Mouse (Mus musculus) hindbrain, embryonic 11.5 days (tissue): ENCODE measurements around the gene Ntrk1. TPM values are rescaled to one million over a fixed set of nuclear protein-coding genes. Genes with fewer than 3 reads are reported as not detected.

Experiments used
- ATAC-seq: fragments of 200-750 bp; cut with Nextera tagmentation; 2 replicates; pipeline ENCODE4 v1.8.0; 2017; ENCODE audit warnings: mild to moderate bottlenecking, moderate TSS enrichment, moderate library complexity; ENCODE audit not compliant: low FRiP score
- DNase-seq: peaks from one replicate; pipeline ENCODE4 v3.0.0-alpha.2; 2015; ENCODE audit warnings: low spot score
- H3K27ac ChIP-seq: fragments of 300-500 bp; sonication (generic); 2 replicates; pipeline ENCODE4 v1.5.1; 2014; ENCODE audit warnings: mild to moderate bottlenecking, low read depth, low read length
- H3K27me3 ChIP-seq: fragments of 300-500 bp; sonication (generic); 2 replicates; pipeline ENCODE4 v1.6.1; 2014; ENCODE audit warnings: mild to moderate bottlenecking, low read length, moderate library complexity, mixed read lengths; ENCODE audit not compliant: control insufficient read depth, insufficient read depth
- H3K36me3 ChIP-seq: fragments of 300-500 bp; sonication (generic); 2 replicates; pipeline ENCODE4 v1.6.1; 2014; ENCODE audit warnings: mild to moderate bottlenecking, low read length, moderate library complexity, mixed read lengths; ENCODE audit not compliant: control insufficient read depth, insufficient read depth
- H3K4me1 ChIP-seq: fragments of 300-500 bp; sonication (generic); replicated peaks from 2 replicates; pipeline ENCODE4 v1.6.1; 2014; ENCODE audit warnings: low read length, mixed read lengths; ENCODE audit not compliant: control insufficient read depth, insufficient read depth
- H3K4me2 ChIP-seq: fragments of 300-500 bp; sonication (generic); replicated peaks from 2 replicates; pipeline ENCODE4 v1.6.1; 2014; ENCODE audit warnings: mild to moderate bottlenecking, low read depth, low read length
- H3K4me3 ChIP-seq: fragments of 300-500 bp; sonication (generic); 2 replicates; pipeline ENCODE4 v1.5.1; 2014; ENCODE audit warnings: low read depth, low read length
- H3K9ac ChIP-seq: fragments of 300-500 bp; sonication (generic); 2 replicates; pipeline ENCODE4 v1.6.1; 2014; ENCODE audit warnings: low read depth, low read length
- H3K9me3 ChIP-seq: fragments of 300-500 bp; sonication (generic); 2 replicates; pipeline ENCODE4 v1.6.1; 2016; ENCODE audit warnings: low read length; ENCODE audit not compliant: control insufficient read depth
- WGBS: fragments of 180-500 bp; shearing (Covaris S2); extraction: QIAGEN DNeasy Blood & Tissue Kit; methylation state at CpG from one replicate; pipeline ENCODE4 v1.1.7; 2014; 5-methylcytosine and 5-hydroxymethylcytosine counted together
- polyA plus RNA-seq: library from polyadenylated mRNA; unstranded; fragments of >200 nt; fragmentation: Nextera tagmentation; extraction: Ambion mirVana; gene quantifications from 2 replicates; pipeline ENCODE4 v1.2.1, GENCODE M21; 2014

Ntrk1 gene
- polyA plus RNA-seq, 1 experiment from 2014 or later = 6.7 TPM

DNA sequence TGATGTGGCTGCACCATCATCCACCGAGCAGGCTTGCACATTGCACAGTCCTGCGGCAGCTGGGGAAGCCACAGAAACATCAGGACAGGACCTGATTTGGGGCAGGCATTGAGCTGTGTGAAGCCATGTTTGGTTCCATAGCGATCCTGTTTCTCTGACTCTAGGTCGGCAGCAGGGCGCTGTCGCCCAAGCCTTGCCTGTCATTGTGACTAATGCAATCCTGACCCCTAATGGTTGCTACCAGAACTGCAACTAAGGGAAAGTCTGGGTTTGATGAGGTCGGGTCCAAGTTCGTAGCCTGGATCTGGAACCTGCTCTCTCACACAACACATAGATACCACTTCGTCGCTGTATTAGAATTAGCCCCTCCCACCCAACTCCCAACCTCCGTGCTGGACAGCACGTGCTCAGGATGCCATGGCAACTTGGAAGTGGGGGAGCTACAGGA lies 21.7 kb upstream of the Ntrk1 start:
- peak; percentile 53; the same call in 1 of the 2 replicates for ATAC-seq
- peaks cover 9% of the 10 kb centered on the region; the same call in 1 of the 2 replicates for H3K27me3 ChIP-seq

DNA sequence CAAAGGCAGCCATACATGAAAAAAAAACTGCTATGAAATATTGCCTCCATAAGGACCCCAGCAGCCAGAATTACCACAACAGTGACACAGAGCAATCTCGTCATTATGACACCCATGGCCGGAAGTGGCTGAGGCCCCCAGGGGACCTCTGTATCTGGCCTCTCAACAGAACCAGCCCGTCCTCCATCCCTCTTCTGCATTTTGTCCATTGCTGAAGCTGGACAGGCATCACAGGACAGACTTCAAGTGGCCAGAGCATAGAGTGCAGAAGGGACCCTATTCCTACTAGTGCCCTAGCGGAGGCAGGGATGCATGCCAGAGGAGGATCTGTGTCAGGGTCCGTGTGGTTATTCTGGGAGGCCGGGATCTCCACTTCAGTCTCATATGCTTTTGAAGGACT lies 21.2 kb upstream of the Ntrk1 start:
- 53% methylated on average over 6 of the region's 6 CpGs for WGBS
- no peaks in the 10 kb centered on the region for H3K9me3 ChIP-seq
- H3K36me3 ChIP-seq = no peaks in the 10 kb centered on the region
- H3K27ac ChIP-seq = no peak overlapping the region
- H3K4me3 ChIP-seq = no peak overlapping the region
- no peak overlapping the region for H3K9ac ChIP-seq
- no peak overlapping the region for H3K4me2 ChIP-seq
- no peaks in the 10 kb centered on the region for H3K4me1 ChIP-seq
- DNase-seq = no peak
- H3K27me3 ChIP-seq = peaks cover 13% of the 10 kb centered on the region; the same call in 1 of the 2 replicates
- ATAC-seq = no peak

More for the DNA sequence above, 21.7 kb upstream of the Ntrk1 start:
- no peaks in the 10 kb centered on the region for H3K36me3 ChIP-seq
- H3K4me2 ChIP-seq = no peak overlapping the region
- H3K4me3 ChIP-seq = no peak overlapping the region
- peak; percentile 91 for DNase-seq
- no peak overlapping the region for H3K9ac ChIP-seq
- H3K27ac ChIP-seq = no peak overlapping the region
- no peaks in the 10 kb centered on the region for H3K9me3 ChIP-seq
- 5% methylated on average over 12 of the region's 12 CpGs for WGBS
- no peaks in the 10 kb centered on the region for H3K4me1 ChIP-seq

DNA sequence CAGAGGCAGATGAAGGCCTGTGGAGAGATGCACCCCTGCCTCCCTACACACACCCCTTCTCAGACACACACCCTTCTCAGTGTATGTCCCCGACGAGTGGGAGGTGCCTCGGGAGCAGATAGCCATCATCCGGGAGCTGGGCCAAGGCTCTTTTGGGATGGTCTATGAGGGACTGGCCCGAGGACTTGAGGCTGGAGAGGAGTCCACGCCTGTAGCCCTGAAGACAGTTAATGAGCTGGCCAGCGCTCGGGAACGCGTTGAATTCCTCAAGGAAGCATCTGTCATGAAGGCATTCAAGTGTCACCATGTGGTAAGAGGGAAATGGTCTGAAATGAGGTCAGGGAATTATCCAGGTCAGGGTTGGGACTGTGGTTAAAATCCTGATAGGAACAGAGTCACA lies 17.9 kb upstream of the Ntrk1 start:
- DNase-seq (no peak), ATAC-seq (no peak)
- H3K36me3 ChIP-seq = no peaks in the 10 kb centered on the region
- H3K9me3 ChIP-seq = no peaks in the 10 kb centered on the region
- WGBS = 58% methylated on average over 10 of the region's 10 CpGs
- no peak overlapping the region for H3K27ac ChIP-seq
- no peak overlapping the region for H3K9ac ChIP-seq
- no peak overlapping the region for H3K4me2 ChIP-seq
- no peak overlapping the region for H3K4me3 ChIP-seq
- peaks cover 44% of the 10 kb centered on the region for H3K27me3 ChIP-seq
- H3K4me1 ChIP-seq = peaks cover 4% of the 10 kb centered on the region; the same call in 1 of the 2 replicates

DNA sequence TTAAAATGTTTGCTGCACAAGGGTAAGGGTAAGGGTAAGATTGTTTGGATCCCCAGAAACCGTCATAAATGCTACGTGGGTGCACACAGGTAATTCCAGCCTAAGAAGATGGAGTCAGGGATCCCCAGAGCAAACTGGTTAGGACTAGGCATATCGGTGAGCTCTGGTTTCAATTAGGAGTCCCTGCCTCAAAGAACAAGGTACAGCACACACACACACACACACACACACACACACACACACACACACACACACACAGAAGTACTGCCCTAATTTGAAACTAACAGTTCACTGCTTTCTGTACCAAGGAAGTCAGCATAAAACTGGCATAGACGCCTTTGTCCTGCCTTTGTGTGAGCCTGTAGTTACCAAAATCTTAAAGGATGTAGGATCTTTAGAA lies 17.5 kb upstream of the Ntrk1 start:
- ATAC-seq (no peak), DNase-seq (no peak)
- no peaks in the 10 kb centered on the region for H3K9me3 ChIP-seq
- no peak overlapping the region for H3K4me2 ChIP-seq
- H3K9ac ChIP-seq = no peak overlapping the region
- no peak overlapping the region for H3K27ac ChIP-seq
- H3K36me3 ChIP-seq = no peaks in the 10 kb centered on the region
- no peak overlapping the region for H3K4me3 ChIP-seq
- peaks cover 4% of the 10 kb centered on the region; the same call in 1 of the 2 replicates for H3K4me1 ChIP-seq
- 70% methylated on average over 4 of the region's 4 CpGs for WGBS
- peaks cover 41% of the 10 kb centered on the region for H3K27me3 ChIP-seq

DNA sequence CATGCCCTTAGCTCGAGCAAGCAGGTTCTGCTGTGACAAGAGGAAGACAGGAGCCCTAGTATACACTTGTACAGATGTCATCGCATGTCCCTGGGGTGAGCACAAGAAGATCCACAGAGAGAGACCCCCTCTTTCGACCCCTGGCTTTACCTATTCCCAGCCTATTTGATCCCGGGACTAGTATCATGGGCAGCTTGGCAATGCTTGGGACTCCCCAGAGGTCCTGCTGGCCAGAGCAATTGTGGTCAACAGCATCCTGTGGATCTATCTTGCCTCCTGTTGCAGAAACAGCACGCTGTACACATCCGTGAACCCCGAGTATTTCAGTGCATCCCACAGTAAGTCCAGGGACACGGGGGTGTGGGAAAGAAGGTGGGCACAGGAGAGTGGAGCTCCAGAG lies 16.3 kb upstream of the Ntrk1 start:
- H3K27me3 ChIP-seq = peaks cover 40% of the 10 kb centered on the region

DNA sequence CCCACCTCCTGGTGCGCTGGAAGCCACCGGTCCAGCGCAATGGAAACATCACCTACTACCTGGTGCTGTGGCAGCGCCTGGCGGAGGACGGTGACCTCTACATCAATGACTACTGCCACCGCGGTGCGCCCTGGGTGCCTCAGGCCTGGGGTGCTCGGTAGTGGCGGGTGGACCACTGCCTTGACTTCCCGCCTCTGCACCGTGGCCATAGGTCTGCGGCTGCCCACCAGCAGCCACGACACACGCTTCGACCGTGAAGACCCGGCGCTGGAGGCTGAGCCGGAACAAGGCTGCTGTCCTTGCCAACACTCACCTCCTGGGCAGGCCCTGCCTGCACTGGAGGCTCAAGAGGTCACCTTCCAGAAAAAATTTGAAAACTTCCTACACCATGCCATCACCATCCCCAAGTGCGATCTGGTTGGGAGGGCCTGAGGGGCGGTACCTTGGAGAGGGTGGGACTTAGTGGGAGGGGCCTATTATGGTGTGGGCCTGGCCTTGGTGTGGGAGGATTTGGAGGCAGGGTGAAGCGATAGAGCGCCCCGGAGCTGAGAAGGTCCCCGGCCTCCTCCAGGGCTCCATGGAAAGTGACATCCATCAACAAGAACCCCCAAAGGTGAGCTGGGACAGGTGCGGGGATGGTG lies 14.5 kb upstream of the Ntrk1 start:
- no peak for DNase-seq

More for the DNA sequence above, 16.3 kb upstream of the Ntrk1 start:
- Histone ChIP-seq H3K9me3 (no peaks in the 10 kb centered on the region), H3K36me3 (no peaks in the 10 kb centered on the region), H3K4me2 (no peak overlapping the region), H3K9ac (no peak overlapping the region), H3K4me1 (peaks cover 4% of the 10 kb centered on the region; the same call in 1 of the 2 replicates), H3K27ac (no peak overlapping the region), H3K4me3 (no peak overlapping the region)
- WGBS = 88% methylated on average over 8 of the region's 8 CpGs
- DNase-seq (no peak), ATAC-seq (no peak)

DNA sequence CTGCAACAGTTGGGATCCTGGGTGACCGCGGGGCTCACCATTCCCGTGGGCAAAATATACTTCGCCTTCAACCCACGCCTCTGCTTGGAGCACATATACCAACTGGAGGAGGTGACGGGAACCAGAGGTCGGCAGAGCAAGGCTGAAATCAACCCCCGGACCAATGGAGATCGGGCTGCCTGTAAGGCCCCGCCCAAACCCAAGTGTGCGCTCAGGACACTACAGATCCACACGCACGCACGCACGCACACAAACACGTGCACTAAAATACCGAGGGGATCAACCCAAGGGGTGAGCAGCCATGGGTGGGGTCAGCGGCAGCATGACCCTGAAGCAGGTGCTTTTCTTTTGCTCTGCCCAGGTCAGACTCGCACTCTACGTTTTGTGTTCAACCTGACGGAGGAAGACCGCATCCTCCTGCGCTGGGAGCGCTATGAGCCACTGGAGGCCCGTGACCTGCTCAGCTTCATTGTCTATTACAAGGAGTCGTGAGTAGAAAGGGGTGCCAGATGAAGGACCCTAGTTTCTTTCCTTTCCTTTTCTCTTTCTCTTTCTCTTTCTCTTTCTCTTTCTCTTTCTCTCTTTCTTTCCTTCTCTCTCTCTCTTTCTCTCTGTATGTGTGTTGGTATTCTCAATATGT lies 9.2 kb upstream of the Ntrk1 start:
- no peaks in the 10 kb centered on the region for H3K4me1 ChIP-seq
- H3K27me3 ChIP-seq = peaks cover 46% of the 10 kb centered on the region
- 0 out of 2 replicates have a peak overlapping the region, but pooled peaks have one; percentile 10 for H3K4me3 ChIP-seq
- H3K4me2 ChIP-seq = peak overlapping the region; percentile 34
- H3K9me3 ChIP-seq = no peaks in the 10 kb centered on the region
- DNase-seq (no peak), ATAC-seq (no peak)
- H3K9ac ChIP-seq = no peak overlapping the region
- no peak overlapping the region for H3K27ac ChIP-seq
- 5% methylated on average over 26 of the region's 26 CpGs for WGBS
- no peaks in the 10 kb centered on the region for H3K36me3 ChIP-seq

More for the DNA sequence above, 14.5 kb upstream of the Ntrk1 start:
- peak; percentile 54; the same call in 1 of the 2 replicates for ATAC-seq
- peak overlapping the region; percentile 14; the same call in 1 of the 2 replicates for H3K4me2 ChIP-seq
- peaks cover 4% of the 10 kb centered on the region; the same call in 1 of the 2 replicates for H3K4me1 ChIP-seq
- H3K9ac ChIP-seq = no peak overlapping the region
- peaks cover 50% of the 10 kb centered on the region for H3K27me3 ChIP-seq
- 8% methylated on average over 28 of the region's 28 CpGs for WGBS
- no peak overlapping the region for H3K27ac ChIP-seq
- no peaks in the 10 kb centered on the region for H3K9me3 ChIP-seq
- H3K4me3 ChIP-seq = peak overlapping the region; percentile 8; the same call in 1 of the 2 replicates
- no peaks in the 10 kb centered on the region for H3K36me3 ChIP-seq

DNA sequence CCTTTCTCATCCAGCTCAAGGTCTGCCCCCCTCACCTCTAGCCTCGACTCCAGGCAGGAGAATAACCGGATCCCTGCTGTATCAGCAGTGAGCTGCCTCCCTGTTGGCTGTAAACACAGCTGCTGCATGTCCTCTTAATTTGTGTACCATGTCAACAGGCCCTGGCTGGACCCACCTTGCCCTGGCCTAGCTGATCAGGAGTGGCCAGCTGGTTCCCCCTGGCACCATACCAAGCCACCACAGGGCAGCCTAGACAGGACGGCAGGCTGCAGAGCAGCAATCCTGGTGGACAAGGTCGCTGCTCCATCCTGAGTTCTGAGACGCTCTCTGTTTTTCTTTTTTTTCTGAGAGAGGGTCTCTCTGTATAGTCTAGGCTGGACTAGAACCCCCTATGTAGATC lies 6.7 kb upstream of the Ntrk1 start:
- H3K27me3 ChIP-seq = peaks cover 50% of the 10 kb centered on the region
- ATAC-seq = no peak

More for the DNA sequence above, 6.7 kb upstream of the Ntrk1 start:
- H3K9ac ChIP-seq = no peak overlapping the region
- no peaks in the 10 kb centered on the region for H3K36me3 ChIP-seq
- DNase-seq = no peak
- H3K27ac ChIP-seq = no peak overlapping the region
- H3K4me3 ChIP-seq = no peak overlapping the region
- H3K4me1 ChIP-seq = peaks cover 2% of the 10 kb centered on the region
- H3K4me2 ChIP-seq = no peak overlapping the region
- H3K9me3 ChIP-seq = no peaks in the 10 kb centered on the region
- 71% methylated on average over 5 of the region's 5 CpGs for WGBS
